Mouse (Mus musculus) ES-E14 (cell line): ENCODE results near the gene Casp3.

Experiments
- HCFC1 ChIP-seq: IDR thresholded peaks from 2 replicates; pipeline ENCODE4 v1.6.1; 2012; ENCODE audit warnings: low read length, inconsistent platforms, borderline replicate concordance; ENCODE audit not compliant: insufficient read depth
- MAFK ChIP-seq: IDR thresholded peaks from 2 replicates; pipeline ENCODE4 v1.6.1; 2014; ENCODE audit warnings: mild to moderate bottlenecking, low read depth, low read length, inconsistent platforms; ENCODE audit not compliant: insufficient read depth
- ZC3H11A ChIP-seq: IDR thresholded peaks from 2 replicates; pipeline ENCODE4 v1.6.1; 2012; ENCODE audit warnings: low read depth, mild to moderate bottlenecking, inconsistent platforms, low read length, borderline replicate concordance
- ZNF384 ChIP-seq: IDR thresholded peaks from 2 replicates; pipeline ENCODE4 v1.6.1; 2012; ENCODE audit warnings: low read depth, low read length, inconsistent platforms

DNA sequence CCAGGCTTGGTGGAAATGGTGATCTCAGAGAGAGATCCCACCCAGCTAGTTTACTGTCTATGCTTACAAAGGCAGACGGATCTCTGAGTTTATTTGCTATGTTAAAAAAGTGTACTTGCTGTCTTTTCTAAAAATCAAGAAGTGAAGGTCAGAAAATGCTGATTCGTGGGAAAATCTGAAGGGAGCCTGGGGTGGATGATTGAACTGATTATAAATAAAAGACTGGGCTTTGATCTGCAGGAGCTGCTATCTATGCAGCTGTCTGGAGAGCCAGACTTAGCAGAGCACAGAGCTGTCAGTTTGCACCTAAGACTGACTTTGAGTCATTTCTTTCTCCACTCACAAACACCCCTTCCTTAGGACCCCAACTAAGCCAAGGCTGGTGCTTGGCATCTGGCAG lies 19.7 kb upstream of the Casp3 start:
- TF ChIP-seq ZNF384 (no peak), MAFK (peak; percentile 42; the same call in 1 of the 2 replicates), HCFC1 (no peak), ZC3H11A (no peak)
